Mouse (Mus musculus) lung, postnatal 0 days (tissue): ENCODE measurements at regions not wholly inside any gene's neighbourhood (a gene's known extent, or its start where the extent isn't known, plus 50 kb on each side); places are given as distances from the start of the nearest gene placed in this dataset.

Source experiments
- CTCF ChIP-seq: IDR thresholded peaks from 2 replicates; pipeline ENCODE4 v1.5.1; 2016; ENCODE audit warnings: antibody characterized with exemption, mild to moderate bottlenecking
- EP300 ChIP-seq: IDR thresholded peaks from 2 replicates; pipeline ENCODE4 v1.6.1; 2016; ENCODE audit warnings: antibody characterized with exemption, mild to moderate bottlenecking, control low read depth

- TF ChIP-seq CTCF (no peak), EP300 (no peak)
Observed at GRCm38 (mm10) chr11:89200458-89200857, 101.7 kb downstream of the Nog start.
